Mouse (Mus musculus) CH12.LX (cell line): ENCODE measurements at regions not wholly inside any gene's neighbourhood (a gene's known extent, or its start where the extent isn't known, plus 50 kb on each side); places are given as distances from the start of the nearest gene placed in this dataset.

Experiments used
- DNase-seq: peaks from one replicate; pipeline ENCODE4 v3.0.0-alpha.2; 2013; ENCODE audit errors: extremely low read depth
- H3K27ac ChIP-seq: 2 replicates; pipeline ENCODE4 v1.5.1; 2012; ENCODE audit warnings: low read depth, mild to moderate bottlenecking, control low read depth, moderate library complexity; ENCODE audit not compliant: insufficient read depth
- H3K27me3 ChIP-seq: replicated peaks from 2 replicates; pipeline ENCODE3; 2012; ENCODE audit warnings: inconsistent platforms
- H3K36me3 ChIP-seq, 2 experiments: replicated peaks in 1 of 2; 2 replicates each; pipeline versions ENCODE3 to v1.6.1; 2012; ENCODE audit warnings: inconsistent platforms in 1 of 2, low read length in 1 of 2, mild to moderate bottlenecking in 1 of 2, mixed read lengths in 1 of 2, moderate library complexity in 1 of 2; ENCODE audit not compliant: control insufficient read depth in 1 of 2, insufficient read depth in 1 of 2
- H3K4me1 ChIP-seq, 2 experiments: 2 replicates each; pipeline ENCODE4 v1.6.1; 2012; ENCODE audit warnings: inconsistent platforms in 1 of 2, moderate library complexity in 1 of 2; ENCODE audit not compliant: insufficient read depth in 2 of 2, control insufficient read depth in 1 of 2
- H3K4me2 ChIP-seq: 2 replicates; pipeline ENCODE4 v1.6.1; 2012; ENCODE audit warnings: low read depth, mild to moderate bottlenecking, control low read depth; ENCODE audit not compliant: poor library complexity, insufficient read depth, severe bottlenecking
- H3K4me3 ChIP-seq, 3 experiments: fragments of 150-350 bp in 1 of 3; sonication (generic) in 1 of 3; replicated peaks in 1 of 3; 2 replicates each; pipeline versions ENCODE3 to v1.5.1; 2011 to 2012; ENCODE audit warnings: low read depth in 2 of 3, low read length in 2 of 3, mild to moderate bottlenecking in 2 of 3, moderate library complexity in 2 of 3, control low read depth in 1 of 3, improper control_type of control experiment in 1 of 3, inconsistent platforms in 1 of 3, mixed read lengths in 1 of 3; ENCODE audit not compliant: poor library complexity in 1 of 3
- H3K79me2 ChIP-seq: replicated peaks from 2 replicates; pipeline ENCODE4 v1.6.1; 2012; ENCODE audit warnings: mild to moderate bottlenecking, moderate library complexity; ENCODE audit not compliant: control insufficient read depth, poor library complexity, insufficient read depth, severe bottlenecking; ENCODE audit errors: extremely low read depth
- H3K9ac ChIP-seq: 2 replicates; pipeline ENCODE4 v1.6.1; 2012; ENCODE audit warnings: low read depth, mild to moderate bottlenecking, control low read depth, moderate library complexity; ENCODE audit not compliant: insufficient read depth
- H3K9me3 ChIP-seq: replicated peaks from 2 replicates; pipeline ENCODE3; 2012; ENCODE audit warnings: low read length, inconsistent platforms, mixed read lengths
- BHLHE40 ChIP-seq: IDR thresholded peaks from 2 replicates; pipeline ENCODE4 v1.6.1; 2011; ENCODE audit warnings: mild to moderate bottlenecking, low read depth, low read length, improper control_type of control experiment
- CHD2 ChIP-seq: IDR thresholded peaks from 2 replicates; pipeline ENCODE4 v1.6.1; 2011; ENCODE audit warnings: low read length, improper control_type of control experiment
- CTCF ChIP-seq, 2 experiments: IDR thresholded peaks in 1 of 2; conservative IDR thresholded peaks in 1 of 2; 2 replicates each; pipeline ENCODE4 v1.5.1; 2011 to 2012; ENCODE audit warnings: low read depth in 2 of 2, low read length in 2 of 2, improper control_type of control experiment in 1 of 2, inconsistent platforms in 1 of 2, mild to moderate bottlenecking in 1 of 2, moderate library complexity in 1 of 2
- ELF1 ChIP-seq: IDR thresholded peaks from 2 replicates; pipeline ENCODE4 v1.6.1; 2014; ENCODE audit warnings: low read depth, mild to moderate bottlenecking, inconsistent platforms, low read length, improper control_type of control experiment
- EP300 ChIP-seq: IDR thresholded peaks from 2 replicates; pipeline ENCODE4 v1.6.1; 2011; ENCODE audit warnings: low read length, improper control_type of control experiment
- ETS1 ChIP-seq: conservative IDR thresholded peaks from 2 replicates; pipeline ENCODE4 v1.6.1; 2012; ENCODE audit warnings: low read depth, mild to moderate bottlenecking, inconsistent platforms, low read length, improper control_type of control experiment, moderate library complexity
- HCFC1 ChIP-seq: IDR thresholded peaks from 2 replicates; pipeline ENCODE4 v1.6.1; 2012; ENCODE audit warnings: low read depth, mild to moderate bottlenecking, inconsistent platforms, low read length, improper control_type of control experiment
- IRF4 ChIP-seq: IDR thresholded peaks from 2 replicates; pipeline ENCODE4 v1.6.1; 2014; ENCODE audit warnings: low read depth, mild to moderate bottlenecking, inconsistent platforms, low read length, improper control_type of control experiment
- JUND ChIP-seq: conservative IDR thresholded peaks from 2 replicates; pipeline ENCODE4 v1.6.1; 2011; ENCODE audit warnings: low read depth, low read length, improper control_type of control experiment
- KAT2A ChIP-seq: IDR thresholded peaks from 2 replicates; pipeline ENCODE4 v1.6.1; 2012; ENCODE audit warnings: low read length, improper control_type of control experiment, inconsistent platforms; ENCODE audit not compliant: insufficient replicate concordance
- MAFK ChIP-seq: IDR thresholded peaks from 2 replicates; pipeline ENCODE4 v1.6.1; 2011; ENCODE audit warnings: low read length, improper control_type of control experiment; ENCODE audit not compliant: insufficient replicate concordance
- MAX ChIP-seq: IDR thresholded peaks from 2 replicates; pipeline ENCODE4 v1.6.1; 2011; ENCODE audit warnings: low read length, improper control_type of control experiment
- MAZ ChIP-seq: IDR thresholded peaks from 2 replicates; pipeline ENCODE4 v1.6.1; 2012; ENCODE audit warnings: low read depth, mild to moderate bottlenecking, inconsistent platforms, low read length, improper control_type of control experiment, moderate library complexity
- MEF2A ChIP-seq: IDR thresholded peaks from 2 replicates; pipeline ENCODE4 v1.6.1; 2014; ENCODE audit warnings: low read depth, mild to moderate bottlenecking, inconsistent platforms, low read length, improper control_type of control experiment, borderline replicate concordance
- PAX5 ChIP-seq: IDR thresholded peaks from 2 replicates; pipeline ENCODE4 v1.6.1; 2012; ENCODE audit warnings: low read length, inconsistent platforms, mixed read lengths
- POLR2A ChIP-seq: IDR thresholded peaks from 2 replicates; pipeline ENCODE4 v1.6.1; 2011; ENCODE audit warnings: low read depth, mild to moderate bottlenecking, improper control_type of control experiment, low read length
- RAD21 ChIP-seq: IDR thresholded peaks from 2 replicates; pipeline ENCODE4 v1.6.1; 2011; ENCODE audit warnings: low read depth, mild to moderate bottlenecking, low read length, improper control_type of control experiment, moderate library complexity
- RCOR1 ChIP-seq: conservative IDR thresholded peaks from 2 replicates; pipeline ENCODE4 v1.6.1; 2012; ENCODE audit warnings: low read depth, mild to moderate bottlenecking, inconsistent platforms, low read length, improper control_type of control experiment
- SIN3A ChIP-seq: IDR thresholded peaks from 2 replicates; pipeline ENCODE4 v1.6.1; 2012; ENCODE audit warnings: low read length, improper control_type of control experiment, inconsistent platforms
- SMC3 ChIP-seq: IDR thresholded peaks from 2 replicates; pipeline ENCODE4 v1.6.1; 2011; ENCODE audit warnings: low read depth, low read length, improper control_type of control experiment
- UBTF ChIP-seq: IDR thresholded peaks from 2 replicates; pipeline ENCODE4 v1.6.1; 2012; ENCODE audit warnings: low read depth, mild to moderate bottlenecking, inconsistent platforms, low read length, improper control_type of control experiment, moderate library complexity
- USF1 ChIP-seq: IDR thresholded peaks from 2 replicates; pipeline ENCODE4 v1.6.1; 2014; ENCODE audit warnings: low read depth, mild to moderate bottlenecking, inconsistent platforms, low read length, improper control_type of control experiment
- ZC3H11A ChIP-seq: IDR thresholded peaks from 2 replicates; pipeline ENCODE4 v1.6.1; 2012; ENCODE audit warnings: low read depth, mild to moderate bottlenecking, inconsistent platforms, low read length, improper control_type of control experiment
- ZKSCAN1 ChIP-seq: IDR thresholded peaks from 2 replicates; pipeline ENCODE4 v1.6.1; 2012; ENCODE audit warnings: low read depth, inconsistent platforms, low read length, improper control_type of control experiment, borderline replicate concordance
- ZMIZ1 ChIP-seq: IDR thresholded peaks from 2 replicates; pipeline ENCODE4 v1.6.1; 2012; ENCODE audit warnings: low read depth, mild to moderate bottlenecking, inconsistent platforms, low read length, improper control_type of control experiment
- ZNF384 ChIP-seq: IDR thresholded peaks from 2 replicates; pipeline ENCODE4 v1.6.1; 2012; ENCODE audit warnings: low read depth, low read length, improper control_type of control experiment, inconsistent platforms
- dilution Hi-C: fragments of 300-500 bp; cut with MboI; formaldehyde crosslinking; loops from 2 replicates; pipeline ENCODE4 v1.14.3; 2020; ENCODE audit warnings: low sequenced_read_pairs; ENCODE audit not compliant: extremely low pct_unique_long_range_greater_than_20kb, extremely low pct_ligation_motif_present
- in situ Hi-C: fragments of 300-500 bp; cut with MboI; formaldehyde crosslinking; loops from 3 replicates; pipeline ENCODE4 v1.14.3; 2019; ENCODE audit warnings: low sequenced_read_pairs, low pct_ligation_motif_present, low pct_unique_long_range_greater_than_20kb, mixed read lengths

DNA sequence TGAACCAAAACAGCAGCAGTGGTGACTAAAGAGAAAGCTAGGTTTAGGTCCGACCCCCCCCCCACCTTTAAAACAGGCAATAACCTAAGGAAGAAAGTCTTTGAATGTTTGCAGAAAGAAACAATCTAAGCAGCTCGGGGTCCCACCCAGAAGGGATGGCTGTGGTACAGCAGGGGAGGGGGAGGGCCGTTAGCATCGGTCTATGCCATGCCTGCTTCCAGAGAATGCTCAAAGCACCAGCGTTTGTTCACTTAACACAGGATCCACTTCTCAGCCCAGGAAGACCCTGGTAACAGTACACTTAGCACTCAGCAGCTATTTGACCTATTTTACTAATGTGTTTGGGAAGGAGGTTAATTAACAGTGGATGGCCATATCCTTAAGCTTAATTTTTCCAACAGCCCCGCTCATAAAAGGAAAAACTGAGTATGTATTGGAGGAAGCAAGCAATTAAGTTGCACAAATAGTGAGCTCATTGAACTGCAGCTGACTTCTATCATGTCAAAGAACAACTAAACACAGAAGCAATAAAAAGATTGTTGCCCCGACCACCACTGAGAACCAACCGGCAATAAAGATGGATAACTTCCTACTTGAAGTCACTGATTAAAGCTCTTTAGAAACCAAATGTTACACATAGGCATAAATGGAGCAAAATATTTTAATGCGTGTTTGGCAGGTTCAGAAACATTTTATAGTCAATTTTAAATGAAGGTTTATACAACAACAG, 176.4 kb upstream of the Bmp4 start:
- dilution Hi-C loops (no loop called here), in situ Hi-C loops (no loop called here)
- peaks cover 0 to 5% of the 10 kb centered on the region in 2 experiments; a peak in 1 of 4 replicates for H3K4me1 ChIP-seq

DNA sequence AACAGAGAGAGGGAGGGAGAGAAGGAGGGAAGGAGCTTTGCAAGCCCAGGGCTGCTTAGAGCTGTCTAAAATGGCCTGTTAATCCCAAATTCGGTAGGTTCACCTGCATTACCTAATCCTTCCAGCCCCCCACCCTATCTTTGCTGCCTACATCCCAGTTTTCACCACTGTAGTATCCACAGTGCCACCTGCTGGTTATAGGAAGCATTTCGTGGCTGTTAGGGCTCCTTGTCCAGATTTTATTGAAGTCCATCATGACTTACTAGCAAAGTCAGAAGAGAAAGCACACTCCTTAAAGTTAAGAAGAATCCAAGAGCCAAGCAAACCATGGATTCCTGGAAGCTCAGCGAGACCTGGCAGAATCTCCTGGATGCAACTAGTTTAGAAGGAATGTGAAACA, 174.5 kb upstream of the Bmp4 start:
- dilution Hi-C loops (no loop called here), in situ Hi-C loops (no loop called here)
- no peaks in the 10 kb centered on the region for H3K36me3 ChIP-seq
- TF ChIP-seq RAD21: peak; percentile 63
- no peak for TF ChIP-seq IRF4
- TF ChIP-seq JUND: no peak
- no peak for TF ChIP-seq PAX5
- TF ChIP-seq USF1: no peak
- no peak for TF ChIP-seq ZMIZ1
- no peak for TF ChIP-seq SIN3A
- TF ChIP-seq CTCF (conservative IDR thresholded peaks at IDR 0.05 in 1 of 2, IDR thresholded peaks at IDR 0.05 in 1 of 2; ENCODE audit: low read depth in 2 of 2, low read length in 2 of 2): peak; percentile 74 to 78
- no peak for TF ChIP-seq RCOR1
- no peak for TF ChIP-seq ETS1
- TF ChIP-seq SMC3: peak; percentile 81
- no peak overlapping the region for H3K9ac ChIP-seq
- H3K79me2 ChIP-seq: no peaks in the 10 kb centered on the region
- no peak overlapping the region for H3K27ac ChIP-seq
- peak; percentile 50 for DNase-seq
- H3K27me3 ChIP-seq: no peaks in the 10 kb centered on the region
- H3K4me3 ChIP-seq: no peak overlapping the region
- peaks cover 0 to 5% of the 10 kb centered on the region in 2 experiments; a peak in 1 of 4 replicates for H3K4me1 ChIP-seq
- no peaks in the 10 kb centered on the region for H3K9me3 ChIP-seq
- H3K4me2 ChIP-seq: no peak overlapping the region

More for the DNA sequence above, 176.4 kb upstream of the Bmp4 start:
- TF ChIP-seq MAFK (no peak), ELF1 (no peak), SIN3A (no peak), CTCF (conservative IDR thresholded peaks at IDR 0.05 in 1 of 2, IDR thresholded peaks at IDR 0.05 in 1 of 2; ENCODE audit: low read depth in 2 of 2, low read length in 2 of 2) (no peak), MAZ (no peak), ZNF384 (no peak), POLR2A (no peak), CHD2 (no peak), ZMIZ1 (no peak), ZC3H11A (no peak), BHLHE40 (no peak), MEF2A (no peak), MAX (no peak), UBTF (no peak), KAT2A (no peak), EP300 (no peak), ZKSCAN1 (no peak), HCFC1 (no peak)
- TF ChIP-seq, all 38 proteins: peak for 0
- H3K27ac ChIP-seq: no peak overlapping the region
- no peaks in the 10 kb centered on the region for H3K79me2 ChIP-seq
- H3K4me2 ChIP-seq: no peak overlapping the region
- no peak for DNase-seq
- no peak overlapping the region for H3K4me3 ChIP-seq
- H3K36me3 ChIP-seq: no peaks in the 10 kb centered on the region
- H3K27me3 ChIP-seq: no peaks in the 10 kb centered on the region
- H3K9me3 ChIP-seq: no peaks in the 10 kb centered on the region
- H3K9ac ChIP-seq: no peak overlapping the region
